Mouse (Mus musculus) layer of hippocampus, adult 8-10 months (tissue): ENCODE data around the gene Wdr91. TPM values are rescaled to one million over a fixed set of nuclear protein-coding genes. Genes with fewer than 3 reads are reported as not detected.

Experiments used
- DNase-seq, 2 experiments: peaks; one replicate each; pipeline ENCODE4 v3.0.0; 2022; ENCODE audit warnings: low spot score in 2 of 2
- total RNA-seq, 4 experiments: library from RNA; stranded (reverse); gene quantifications; 2 replicates each; pipeline ENCODE4 v1.2.4; 2022

Wdr91 gene
- total RNA-seq, 4 experiments from 2014 or later, result 35.0 to 38.8 (median 37.4) TPM

DNA sequence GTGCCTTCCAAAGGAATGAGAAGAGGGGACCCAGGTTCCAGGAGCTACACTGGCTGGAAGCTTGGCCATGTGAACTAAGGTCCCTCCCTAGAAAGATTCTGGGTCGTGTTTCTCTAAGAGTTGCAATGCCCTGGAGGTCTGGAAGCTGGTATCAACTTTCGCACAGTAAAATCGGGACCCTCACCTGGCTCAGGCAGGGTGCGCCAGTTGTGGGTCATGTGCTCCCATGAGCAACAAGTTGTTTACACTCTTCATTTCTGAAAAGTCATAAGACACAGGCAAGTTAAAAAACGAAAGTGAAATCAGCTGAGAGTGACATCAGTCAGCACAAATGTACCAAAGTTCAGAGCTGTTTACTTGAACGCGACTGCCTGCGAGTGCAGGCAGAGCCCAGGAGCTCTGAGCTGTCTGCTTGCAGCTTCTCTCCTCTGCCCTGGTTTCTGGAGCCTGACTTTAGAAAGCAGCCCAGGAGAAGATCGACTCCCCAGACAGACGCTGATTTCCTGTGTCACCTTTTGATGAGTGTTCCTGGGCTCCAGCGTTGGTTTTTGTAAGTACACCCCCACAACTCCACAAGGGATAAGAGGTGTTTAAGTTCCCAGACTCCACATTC, 47.8 kb downstream of the Wdr91 start, which contains the start of gene Tmem140:
Gene Tmem140 (plus strand): TSS at position 356 of the 613 bp plus-strand sequence.
- DNase-seq, result no peak

GRCm38 (mm10) chr6:34862381-34862780, 48.3 kb downstream of the Wdr91 start:
- DNase-seq, result no peak

- DNase-seq, result no peak
These were observed 49.1 kb downstream of the Wdr91 start for GRCm38 (mm10) chr6:34861546-34862053.

DNA sequence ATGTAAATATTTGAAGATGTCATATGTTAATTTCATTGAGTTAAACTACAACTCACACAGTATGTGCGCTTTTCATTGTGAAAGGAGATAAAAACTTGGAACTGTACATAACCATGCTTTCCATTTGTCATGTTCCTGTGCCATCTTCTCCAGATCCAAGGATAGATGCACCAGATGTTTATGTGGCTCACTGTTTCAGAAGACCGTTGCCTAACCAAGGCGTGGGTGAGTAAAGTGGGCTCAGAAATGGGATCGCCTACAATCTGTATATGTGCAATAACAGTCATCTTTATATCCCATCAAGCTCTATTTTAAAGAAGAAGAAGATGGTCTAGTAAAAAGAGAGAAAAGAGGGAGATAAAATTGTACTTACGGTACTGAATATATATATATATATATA, 78.3 kb downstream of the Wdr91 start:
- DNase-seq, result no peak

Other genes with a start within 250 kb of the Wdr91 start
- gene Agbl3, start 130.4 kb downstream of the Wdr91 start, total RNA-seq, result 10 to 100 TPM; 13.7 to 14.7 (median 14.2) TPM
- gene Tmem140, start 47.7 kb downstream of the Wdr91 start, total RNA-seq, result 1 to 10 TPM; 4.3 to 5.9 (median 5.0) TPM
- gene Cyren, start 32.8 kb downstream of the Wdr91 start, total RNA-seq, result 1 to 10 TPM; 4.3 to 6.2 (median 5.3) TPM
- not detected for gene Stra8, start 9.3 kb upstream of the Wdr91 start, total RNA-seq
- 1 to 10 TPM in 3 of 4 experiments, under 1 TPM in 1; 0.87 to 1.6 (median 1.2) TPM for gene Slc23a4, start 77.5 kb upstream of the Wdr91 start, total RNA-seq
- 10 to 100 TPM; 45.4 to 53.9 (median 48.5) TPM for gene Cnot4, start 222.8 kb upstream of the Wdr91 start, total RNA-seq